Mouse (Mus musculus): ENCODE results near the gene Rps26. TPM values are rescaled to one million over a fixed set of nuclear protein-coding genes. Genes with fewer than 3 reads are reported as not detected.

Gene Rps26
- polyA plus RNA-seq, 1 experiment from 2014 or later = 604 TPM

DNA sequence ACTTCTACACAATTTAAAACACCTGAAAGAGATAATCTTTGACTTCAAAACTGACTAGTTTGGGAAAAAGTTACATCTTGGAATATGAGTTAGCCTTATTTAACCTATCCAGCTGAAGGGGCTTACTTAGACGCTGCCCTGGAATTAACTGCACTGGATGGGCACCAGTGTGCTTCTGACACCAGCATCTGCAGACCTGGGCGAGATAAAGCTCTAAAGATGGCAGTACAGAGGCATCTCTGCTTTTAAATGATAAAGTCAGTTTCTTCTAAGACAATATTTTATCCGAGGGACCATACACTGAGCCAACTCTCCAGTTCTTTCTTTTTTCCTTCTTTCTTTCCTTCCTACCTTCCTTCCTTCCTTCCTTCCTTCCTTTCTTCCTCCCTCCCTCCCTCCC lies 38.3 kb upstream of the Rps26 start:
- Histone ChIP-seq H3K4me3 (ENCODE audit: low read depth, low read length) (no peak overlapping the region), H3K27me3 (ENCODE audit: control insufficient read depth, insufficient read depth, low read length) (no peaks in the 10 kb centered on the region), H3K4me1 (ENCODE audit: control insufficient read depth, insufficient read depth, low read length) (no peaks in the 10 kb centered on the region), H3K9me3 (replicated peaks; ENCODE audit: control insufficient read depth, low read length) (no peaks in the 10 kb centered on the region), H3K36me3 (ENCODE audit: control insufficient read depth, insufficient read depth, low read length) (no peaks in the 10 kb centered on the region), H3K9ac (ENCODE audit: low read depth, low read length) (no peak overlapping the region), H3K27ac (ENCODE audit: low read depth, low read length) (no peak overlapping the region), H3K4me2 (no peak overlapping the region)
- 62% methylated on average over 3 of the region's 3 CpGs for WGBS (ENCODE audit: insufficient replicate concordance)
- no peak for ATAC-seq (replicated peaks; ENCODE audit: insufficient number of reproducible peaks, low FRiP score, low TSS enrichment)

DNA sequence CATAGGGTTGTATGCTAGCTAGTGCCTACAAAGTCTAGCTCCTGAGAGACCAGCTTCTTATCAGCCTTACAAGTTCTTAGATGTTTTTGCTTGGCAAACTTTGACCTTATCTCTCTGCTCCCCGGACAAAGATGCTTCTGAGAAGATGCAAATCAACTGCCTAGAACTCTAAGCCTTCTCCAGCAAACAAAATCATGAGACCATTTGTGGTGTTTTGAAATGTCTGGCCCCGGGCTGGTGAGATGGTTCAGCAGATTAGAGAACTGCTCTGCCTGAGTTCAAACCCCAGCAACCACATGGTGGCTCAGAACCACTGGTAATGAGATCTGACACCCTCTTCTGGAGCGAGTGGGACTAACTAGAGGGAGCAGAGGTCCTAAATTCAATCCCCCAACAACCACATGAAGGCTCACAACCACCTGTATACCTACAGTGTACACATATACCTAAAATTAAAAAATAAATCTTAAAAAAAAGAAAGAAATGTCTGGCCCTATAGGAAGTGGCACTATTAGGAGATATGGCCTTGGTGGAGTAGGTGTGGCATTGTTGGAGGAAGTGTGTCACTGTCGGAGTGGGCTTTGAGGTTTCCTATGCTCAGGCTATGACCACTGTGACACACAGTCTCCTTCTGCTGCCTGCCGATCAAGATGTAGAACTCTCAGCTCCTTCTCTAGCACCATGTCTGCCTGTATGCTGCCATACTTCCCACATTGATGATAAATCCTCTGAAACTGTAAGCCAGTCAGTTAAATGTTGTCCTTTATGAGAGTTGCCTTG lies 37.1 kb upstream of the Rps26 start:
- no peak overlapping the region for H3K4me2 ChIP-seq
- no peak overlapping the region for H3K4me3 ChIP-seq (ENCODE audit: low read depth, low read length)
- no peak overlapping the region for H3K27ac ChIP-seq (ENCODE audit: low read depth, low read length)
- WGBS (ENCODE audit: insufficient replicate concordance) = 50% methylated on average over 5 of the region's 5 CpGs
- no peaks in the 10 kb centered on the region for H3K27me3 ChIP-seq (ENCODE audit: control insufficient read depth, insufficient read depth, low read length)
- H3K9me3 ChIP-seq (replicated peaks; ENCODE audit: control insufficient read depth, low read length) = no peaks in the 10 kb centered on the region
- no peaks in the 10 kb centered on the region for H3K4me1 ChIP-seq (ENCODE audit: control insufficient read depth, insufficient read depth, low read length)
- H3K9ac ChIP-seq (ENCODE audit: low read depth, low read length) = no peak overlapping the region
- H3K36me3 ChIP-seq (ENCODE audit: control insufficient read depth, insufficient read depth, low read length) = no peaks in the 10 kb centered on the region
- no peak for ATAC-seq (replicated peaks; ENCODE audit: insufficient number of reproducible peaks, low FRiP score, low TSS enrichment)

DNA sequence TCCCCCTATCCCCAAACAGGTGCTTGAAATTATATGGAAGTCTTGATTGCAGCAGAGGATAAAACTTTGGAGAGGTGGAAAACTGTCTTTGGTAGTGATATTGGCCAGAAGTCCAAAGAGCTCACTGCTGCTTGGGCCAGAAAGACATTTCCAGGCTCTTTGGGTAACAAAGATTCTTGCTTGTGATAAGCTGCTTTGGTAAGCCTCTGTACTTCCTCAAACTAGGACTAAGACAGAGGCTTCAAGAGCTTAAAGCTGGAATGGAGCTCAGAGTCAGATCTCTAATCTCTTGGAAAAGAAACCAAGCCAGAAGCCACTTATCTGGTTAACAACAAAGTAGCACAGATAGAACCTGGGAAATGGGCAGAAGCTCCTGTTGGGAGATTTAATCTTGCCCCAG lies 35.9 kb upstream of the Rps26 start:
- no peak for ATAC-seq (replicated peaks; ENCODE audit: insufficient number of reproducible peaks, low FRiP score, low TSS enrichment)
- Histone ChIP-seq H3K4me1 (ENCODE audit: control insufficient read depth, insufficient read depth, low read length) (no peaks in the 10 kb centered on the region), H3K4me2 (no peak overlapping the region), H3K9ac (ENCODE audit: low read depth, low read length) (no peak overlapping the region), H3K36me3 (ENCODE audit: control insufficient read depth, insufficient read depth, low read length) (no peaks in the 10 kb centered on the region), H3K27ac (ENCODE audit: low read depth, low read length) (no peak overlapping the region), H3K4me3 (ENCODE audit: low read depth, low read length) (no peak overlapping the region), H3K27me3 (ENCODE audit: control insufficient read depth, insufficient read depth, low read length) (no peaks in the 10 kb centered on the region), H3K9me3 (replicated peaks; ENCODE audit: control insufficient read depth, low read length) (no peaks in the 10 kb centered on the region)

DNA sequence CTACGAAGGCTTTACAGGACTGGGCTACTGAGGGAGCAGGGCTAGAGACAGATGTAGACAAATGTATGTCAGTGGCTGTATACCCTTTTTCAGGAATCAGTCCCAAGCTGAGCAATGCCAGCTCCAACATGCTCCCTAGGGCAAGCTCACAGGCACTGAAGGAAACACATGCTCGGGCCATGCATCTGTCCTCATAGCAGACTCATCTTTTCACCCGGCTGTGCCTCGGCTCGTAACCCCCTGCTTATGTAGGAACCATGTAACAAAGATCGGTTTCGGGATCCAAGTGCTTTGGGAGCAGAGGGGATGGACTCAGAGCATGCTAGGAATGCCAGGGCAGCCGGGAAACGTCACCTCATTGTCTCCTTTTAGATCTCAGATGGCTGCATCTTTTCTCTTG lies 32.9 kb upstream of the Rps26 start:
- H3K9me3 ChIP-seq (replicated peaks; ENCODE audit: control insufficient read depth, low read length) = no peaks in the 10 kb centered on the region
- no peaks in the 10 kb centered on the region for H3K36me3 ChIP-seq (ENCODE audit: control insufficient read depth, insufficient read depth, low read length)
- no peaks in the 10 kb centered on the region for H3K4me1 ChIP-seq (ENCODE audit: control insufficient read depth, insufficient read depth, low read length)
- no peak overlapping the region for H3K9ac ChIP-seq (ENCODE audit: low read depth, low read length)
- H3K4me3 ChIP-seq (ENCODE audit: low read depth, low read length) = no peak overlapping the region
- ATAC-seq (replicated peaks; ENCODE audit: insufficient number of reproducible peaks, low FRiP score, low TSS enrichment) = no peak
- no peaks in the 10 kb centered on the region for H3K27me3 ChIP-seq (ENCODE audit: control insufficient read depth, insufficient read depth, low read length)
- H3K4me2 ChIP-seq = no peak overlapping the region
- 39% methylated on average over 9 of the region's 9 CpGs for WGBS (ENCODE audit: insufficient replicate concordance)
- no peak overlapping the region for H3K27ac ChIP-seq (ENCODE audit: low read depth, low read length)

DNA sequence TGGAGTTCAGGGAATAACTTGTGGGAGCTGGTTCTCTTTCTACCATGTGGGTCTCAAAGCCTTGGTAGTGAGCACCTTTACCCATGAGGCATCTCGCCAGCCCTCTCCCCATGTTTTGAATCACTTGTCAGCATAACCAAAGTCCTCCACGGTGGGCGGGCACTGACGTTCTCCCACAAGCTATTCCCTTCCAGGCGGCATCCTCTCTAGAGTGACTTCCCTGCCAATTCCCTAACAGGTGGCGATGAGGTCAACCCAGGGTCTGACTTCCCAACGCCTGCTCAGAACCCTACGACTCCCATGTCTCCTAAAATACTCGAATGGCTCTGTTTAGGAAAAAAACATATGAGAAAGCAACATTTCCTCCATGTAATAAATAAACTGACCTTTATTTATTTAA lies 31.3 kb upstream of the Rps26 start:
- ATAC-seq (replicated peaks; ENCODE audit: insufficient number of reproducible peaks, low FRiP score, low TSS enrichment) = no peak
- Histone ChIP-seq H3K27ac (ENCODE audit: low read depth, low read length) (no peak overlapping the region), H3K36me3 (ENCODE audit: control insufficient read depth, insufficient read depth, low read length) (no peaks in the 10 kb centered on the region), H3K9ac (ENCODE audit: low read depth, low read length) (no peak overlapping the region), H3K27me3 (ENCODE audit: control insufficient read depth, insufficient read depth, low read length) (no peaks in the 10 kb centered on the region), H3K9me3 (replicated peaks; ENCODE audit: control insufficient read depth, low read length) (no peaks in the 10 kb centered on the region), H3K4me1 (ENCODE audit: control insufficient read depth, insufficient read depth, low read length) (no peaks in the 10 kb centered on the region), H3K4me2 (no peak overlapping the region), H3K4me3 (ENCODE audit: low read depth, low read length) (no peak overlapping the region)
- 54% methylated on average over 9 of the region's 9 CpGs for WGBS (ENCODE audit: insufficient replicate concordance)

DNA sequence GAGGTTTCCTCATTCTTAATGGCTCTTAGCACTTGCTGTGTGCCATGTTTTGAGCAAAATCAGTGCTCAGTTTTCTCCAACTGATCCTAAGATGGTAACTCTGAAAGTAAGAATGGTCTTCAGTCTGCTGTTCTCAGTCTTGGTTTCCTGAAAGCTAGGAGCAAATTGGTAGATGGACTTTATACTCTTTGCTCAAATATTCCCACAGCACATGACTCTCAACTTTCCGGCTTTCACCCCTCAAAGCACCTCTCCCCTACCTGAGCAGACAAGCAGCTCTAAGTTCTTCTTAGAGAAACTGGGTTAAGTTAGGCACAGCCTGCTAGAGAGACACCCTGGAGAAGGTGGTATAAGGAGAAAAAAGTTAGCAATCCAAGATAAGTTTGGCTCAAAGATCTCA lies 30.2 kb upstream of the Rps26 start:
- Histone ChIP-seq H3K4me1 (ENCODE audit: control insufficient read depth, insufficient read depth, low read length) (no peaks in the 10 kb centered on the region), H3K9ac (ENCODE audit: low read depth, low read length) (no peak overlapping the region), H3K27ac (ENCODE audit: low read depth, low read length) (no peak overlapping the region), H3K4me3 (ENCODE audit: low read depth, low read length) (no peak overlapping the region), H3K9me3 (replicated peaks; ENCODE audit: control insufficient read depth, low read length) (no peaks in the 10 kb centered on the region), H3K27me3 (ENCODE audit: control insufficient read depth, insufficient read depth, low read length) (no peaks in the 10 kb centered on the region), H3K4me2 (no peak overlapping the region), H3K36me3 (ENCODE audit: control insufficient read depth, insufficient read depth, low read length) (no peaks in the 10 kb centered on the region)
- no peak for ATAC-seq (replicated peaks; ENCODE audit: insufficient number of reproducible peaks, low FRiP score, low TSS enrichment)
- 98% methylated on average over 1 of the region's 1 CpGs for WGBS (ENCODE audit: insufficient replicate concordance)

DNA sequence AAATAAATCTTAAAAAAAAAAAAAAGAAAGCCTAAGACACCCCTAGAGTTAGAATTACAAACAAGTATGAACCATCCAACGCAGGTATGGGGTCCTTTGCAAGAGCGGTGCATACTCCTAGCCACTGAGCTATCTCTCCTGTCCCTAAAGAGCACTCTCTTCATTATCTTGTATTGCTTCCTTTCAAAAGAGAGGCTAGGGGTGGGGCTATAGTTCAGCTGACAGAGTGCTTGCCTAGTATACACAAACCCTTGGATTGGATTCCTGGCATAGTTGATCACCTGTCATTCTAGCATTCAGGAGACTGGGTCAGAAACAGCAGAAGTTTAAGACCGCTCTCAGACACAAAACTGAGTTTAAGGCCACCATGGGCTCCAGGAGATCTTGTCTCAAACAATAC lies 28.7 kb upstream of the Rps26 start:
- no peak for ATAC-seq (replicated peaks; ENCODE audit: insufficient number of reproducible peaks, low FRiP score, low TSS enrichment)
- H3K9me3 ChIP-seq (replicated peaks; ENCODE audit: control insufficient read depth, low read length) = no peaks in the 10 kb centered on the region
- no peak overlapping the region for H3K27ac ChIP-seq (ENCODE audit: low read depth, low read length)
- no peak overlapping the region for H3K4me3 ChIP-seq (ENCODE audit: low read depth, low read length)
- H3K4me1 ChIP-seq (ENCODE audit: control insufficient read depth, insufficient read depth, low read length) = no peaks in the 10 kb centered on the region
- 41% methylated on average over 3 of the region's 3 CpGs for WGBS (ENCODE audit: insufficient replicate concordance)
- no peaks in the 10 kb centered on the region for H3K36me3 ChIP-seq (ENCODE audit: control insufficient read depth, insufficient read depth, low read length)
- no peak overlapping the region for H3K9ac ChIP-seq (ENCODE audit: low read depth, low read length)
- H3K27me3 ChIP-seq (ENCODE audit: control insufficient read depth, insufficient read depth, low read length) = no peaks in the 10 kb centered on the region
- H3K4me2 ChIP-seq = no peak overlapping the region

DNA sequence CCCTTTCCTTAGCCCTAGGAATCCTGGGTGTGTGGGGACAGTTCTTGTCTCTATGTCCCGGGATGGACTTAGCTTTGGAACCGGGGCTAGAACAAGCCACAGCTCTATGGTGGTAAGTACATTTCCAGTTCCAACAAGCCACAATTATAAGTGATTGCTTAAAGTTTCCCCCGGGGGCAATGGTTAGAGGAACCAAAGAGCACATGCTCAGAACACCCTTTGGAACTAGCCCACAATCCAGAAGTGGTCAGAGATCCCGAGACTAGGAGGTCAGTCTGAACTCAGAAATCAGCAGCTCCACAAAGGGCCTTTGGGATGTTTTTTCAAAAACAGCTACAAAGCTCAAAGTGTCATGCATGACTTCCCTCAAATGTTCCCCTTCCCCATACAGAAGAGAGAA lies 27.3 kb upstream of the Rps26 start:
- Histone ChIP-seq H3K36me3 (ENCODE audit: control insufficient read depth, insufficient read depth, low read length) (no peaks in the 10 kb centered on the region), H3K27ac (ENCODE audit: low read depth, low read length) (no peak overlapping the region), H3K9me3 (replicated peaks; ENCODE audit: control insufficient read depth, low read length) (no peaks in the 10 kb centered on the region), H3K27me3 (ENCODE audit: control insufficient read depth, insufficient read depth, low read length) (no peaks in the 10 kb centered on the region), H3K4me3 (ENCODE audit: low read depth, low read length) (no peak overlapping the region), H3K4me1 (ENCODE audit: control insufficient read depth, insufficient read depth, low read length) (no peaks in the 10 kb centered on the region), H3K9ac (ENCODE audit: low read depth, low read length) (no peak overlapping the region), H3K4me2 (no peak overlapping the region)
- ATAC-seq (replicated peaks; ENCODE audit: insufficient number of reproducible peaks, low FRiP score, low TSS enrichment) = no peak
- WGBS (ENCODE audit: insufficient replicate concordance) = 71% methylated on average over 4 of the region's 4 CpGs
